Mouse (Mus musculus): Measurements from ENCODE around the gene 0610010K14Rik.

0610010K14Rik gene

GRCm38 (mm10) chr11:70237457-70238167, at the start of gene 0610010K14Rik:
Gene 0610010K14Rik (minus strand): TSS chr11:70237914.
- DNase-seq (ENCODE audit: low spot score): peak; percentile 99

- DNase-seq (ENCODE audit: low spot score): no peak
Measured at GRCm38 (mm10) chr11:70285686-70286085, 48.0 kb upstream of the 0610010K14Rik start.

- DNase-seq (ENCODE audit: low spot score): no peak
Measured at GRCm38 (mm10) chr11:70284757-70285156, 47.0 kb upstream of the 0610010K14Rik start.

GRCm38 (mm10) chr11:70283666-70284065, 46.0 kb upstream of the 0610010K14Rik start:
- DNase-seq (ENCODE audit: low spot score): no peak

- no peak for DNase-seq (ENCODE audit: low spot score)
Measured at GRCm38 (mm10) chr11:70280441-70280840, 42.7 kb upstream of the 0610010K14Rik start.

GRCm38 (mm10) chr11:70278961-70279360, 41.2 kb upstream of the 0610010K14Rik start:
- no peak for DNase-seq (ENCODE audit: low spot score)

- DNase-seq (ENCODE audit: low spot score): no peak
Measured at GRCm38 (mm10) chr11:70271641-70272040, 33.9 kb upstream of the 0610010K14Rik start.

- DNase-seq (ENCODE audit: low spot score): no peak
Measured at GRCm38 (mm10) chr11:70266405-70266804, 28.7 kb upstream of the 0610010K14Rik start.

- no peak for DNase-seq (ENCODE audit: low spot score)
Measured at GRCm38 (mm10) chr11:70265819-70266218, 28.1 kb upstream of the 0610010K14Rik start.

- no peak for DNase-seq (ENCODE audit: low spot score)
Measured at GRCm38 (mm10) chr11:70265252-70265651, 27.5 kb upstream of the 0610010K14Rik start.

- DNase-seq (ENCODE audit: low spot score): no peak
Measured at GRCm38 (mm10) chr11:70259035-70259434, 21.3 kb upstream of the 0610010K14Rik start.

GRCm38 (mm10) chr11:70254931-70255531, 17.3 kb upstream of the 0610010K14Rik start, which contains the start of gene Alox12:
Gene Alox12 (minus strand): TSS chr11:70255353.
- peak; percentile 54 for DNase-seq (ENCODE audit: low spot score)

GRCm38 (mm10) chr11:70254337-70254736, 16.6 kb upstream of the 0610010K14Rik start:
- DNase-seq (ENCODE audit: low spot score): no peak

- DNase-seq (ENCODE audit: low spot score): no peak
Measured at GRCm38 (mm10) chr11:70251853-70252252, 14.1 kb upstream of the 0610010K14Rik start.

GRCm38 (mm10) chr11:70250150-70250549, 12.4 kb upstream of the 0610010K14Rik start:
- DNase-seq (ENCODE audit: low spot score): no peak

- DNase-seq (ENCODE audit: low spot score): no peak
Measured at GRCm38 (mm10) chr11:70247136-70247845, 9.6 kb upstream of the 0610010K14Rik start.

GRCm38 (mm10) chr11:70242591-70242990, 4.9 kb upstream of the 0610010K14Rik start:
- no peak for DNase-seq (ENCODE audit: low spot score)

GRCm38 (mm10) chr11:70239541-70240279, 2.0 kb upstream of the 0610010K14Rik start, which contains the start of the genes Gm21988 and Rnasek:
Gene Gm21988 (minus strand): TSS chr11:70239830.
Gene Rnasek (minus strand): TSS chr11:70239842.
- DNase-seq (ENCODE audit: low spot score): peak; percentile 73

- DNase-seq (ENCODE audit: low spot score): no peak
Measured at GRCm38 (mm10) chr11:70238591-70239440, 1.1 kb upstream of the 0610010K14Rik start.

GRCm38 (mm10) chr11:70236717-70237116, 997 bp downstream of the 0610010K14Rik start:
- no peak for DNase-seq (ENCODE audit: low spot score)
